Mouse (Mus musculus) monocyte, adult 59 days (primary cell): ENCODE results near the gene Washc3. TPM values are rescaled to one million over a fixed set of nuclear protein-coding genes. Genes with fewer than 3 reads are reported as not detected.

Experiments
- total RNA-seq, 2 experiments: library from RNA; stranded (reverse); gene quantifications; one replicate each; pipeline ENCODE4 v1.2.4; 2023

Gene Washc3
- 10 to 100 TPM; 36.8 to 40.6 TPM for total RNA-seq

GRCm38 (mm10) chr10:88200951-88201638 lies at the start of gene Washc3:
Washc3 (plus strand) TSS chr10:88201093.

Other genes starting within 250 kb of the Washc3 start
- gene Pmch, start 110.0 kb upstream of the Washc3 start, total RNA-seq = not detected
- under 1 TPM; 0.26 to 0.27 TPM for gene Parpbp, start 54.2 kb upstream of the Washc3 start, total RNA-seq
- gene Nup37, start 54.1 kb upstream of the Washc3 start, total RNA-seq = 1 to 10 TPM; 4.7 to 5.7 TPM
- 10 to 100 TPM; 27.8 to 31.9 TPM for gene Dram1, start 178.0 kb downstream of the Washc3 start, total RNA-seq
- 10 to 100 TPM; 50.3 to 57.6 TPM for gene Gnptab, start 178.0 kb downstream of the Washc3 start, total RNA-seq